Mouse (Mus musculus): ENCODE measurements around the gene Igll1.

DNA sequence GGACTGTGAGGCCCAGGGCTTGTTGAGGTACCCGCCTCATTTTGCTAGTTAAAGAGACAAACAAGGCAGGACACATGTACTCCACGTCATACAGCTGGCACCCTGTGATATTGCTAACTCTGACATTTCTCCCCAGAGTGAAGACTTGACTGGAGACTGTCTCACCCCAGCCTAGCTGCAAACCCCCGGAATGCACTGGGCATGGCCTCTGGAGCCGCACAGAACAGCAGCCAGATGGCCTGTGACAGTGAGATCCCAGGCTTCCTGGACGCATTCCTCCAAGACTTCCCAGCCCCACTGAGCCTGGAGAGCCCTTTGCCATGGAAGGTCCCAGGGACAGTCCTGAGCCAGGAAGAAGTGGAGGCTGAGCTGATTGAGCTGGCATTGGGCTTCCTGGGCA is 39.4 kb upstream of the Igll1 start:
- TF ChIP-seq CTCF (IDR thresholded peaks at IDR 0.05; ENCODE audit: control insufficient read depth, insufficient read depth, low read length) (no peak), POLR2A (IDR thresholded peaks at IDR 0.05; ENCODE audit: borderline replicate concordance, control insufficient read depth, low read depth, low read length) (no peak)

Data from bone marrow, adult 2 months (tissue).